Mouse (Mus musculus) spleen, adult 2 months (tissue): Measurements from ENCODE around the gene Cdiptos.

Experiments used
- CTCF ChIP-seq: fragments of 200-500 bp; IDR thresholded peaks from 2 replicates; pipeline ENCODE4 v1.5.1; 2011; ENCODE audit warnings: mild to moderate bottlenecking, inconsistent platforms; ENCODE audit not compliant: insufficient read depth, insufficient read length, insufficient replicate concordance; ENCODE audit errors: extremely low read depth
- POLR2A ChIP-seq: fragments of 200-500 bp; IDR thresholded peaks from 2 replicates; pipeline ENCODE4 v1.6.1; 2011; ENCODE audit warnings: low read depth, low read length, inconsistent platforms

DNA sequence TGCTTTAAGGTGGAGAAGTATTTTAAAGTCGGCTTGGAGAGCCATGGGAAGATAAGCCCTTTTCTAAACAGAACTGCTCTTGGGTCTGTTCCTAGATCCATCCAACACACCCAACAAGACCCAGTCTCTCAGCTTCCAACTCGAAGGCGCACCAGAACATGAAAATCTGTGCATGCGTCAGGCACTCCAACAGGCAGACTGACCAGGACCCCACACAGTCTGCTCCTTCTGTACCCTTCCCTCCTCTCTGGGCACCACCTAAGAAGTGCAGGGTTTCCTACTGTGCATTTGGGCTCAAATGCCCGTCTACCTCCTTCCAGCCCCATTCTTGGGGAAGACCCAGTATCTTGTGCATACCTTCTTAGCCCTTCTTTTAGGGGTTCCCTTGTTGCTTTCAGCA, 44.6 kb upstream of the Cdiptos start:
- TF ChIP-seq POLR2A = no peak
- TF ChIP-seq CTCF = no peak
